Mouse (Mus musculus) hindbrain, embryonic 13.5 days (tissue): Measurements from ENCODE around the gene E130218I03Rik. TPM values are rescaled to one million over a fixed set of nuclear protein-coding genes. Genes with fewer than 3 reads are reported as not detected.

ENCODE experiments used
- ATAC-seq: fragments of 200-750 bp; cut with Nextera tagmentation; 2 replicates; pipeline ENCODE4 v1.8.0; 2017; ENCODE audit warnings: moderate TSS enrichment; ENCODE audit not compliant: low FRiP score
- H3K27ac ChIP-seq: fragments of 300-500 bp; sonication (generic); 2 replicates; pipeline ENCODE4 v1.5.1; 2015; ENCODE audit warnings: inconsistent platforms, mild to moderate bottlenecking, moderate library complexity
- H3K27me3 ChIP-seq: fragments of 300-500 bp; sonication (generic); 2 replicates; pipeline ENCODE4 v1.6.1; 2015; ENCODE audit warnings: mild to moderate bottlenecking, inconsistent platforms
- H3K36me3 ChIP-seq: fragments of 300-500 bp; sonication (generic); 2 replicates; pipeline ENCODE4 v1.6.1; 2015; ENCODE audit warnings: mild to moderate bottlenecking, inconsistent platforms
- H3K4me1 ChIP-seq: fragments of 300-500 bp; sonication (generic); replicated peaks from 2 replicates; pipeline ENCODE4 v1.6.1; 2015; ENCODE audit warnings: inconsistent platforms
- H3K4me2 ChIP-seq: fragments of 300-500 bp; sonication (generic); 2 replicates; pipeline ENCODE4 v1.6.1; 2015; ENCODE audit warnings: inconsistent platforms, mild to moderate bottlenecking, moderate library complexity
- H3K4me3 ChIP-seq: fragments of 300-500 bp; sonication (generic); 2 replicates; pipeline ENCODE4 v1.5.1; 2015; ENCODE audit warnings: mild to moderate bottlenecking, inconsistent platforms
- H3K9ac ChIP-seq: fragments of 300-500 bp; sonication (generic); 2 replicates; pipeline ENCODE4 v1.6.1; 2015; ENCODE audit warnings: mild to moderate bottlenecking, inconsistent platforms
- H3K9me3 ChIP-seq: fragments of 300-500 bp; sonication (generic); 2 replicates; pipeline ENCODE4 v1.6.1; 2016; ENCODE audit warnings: inconsistent platforms
- WGBS: fragments of 180-500 bp; shearing (Covaris S2); methylation state at CpG from one replicate; pipeline ENCODE4 v1.1.7; 2015; 5-methylcytosine and 5-hydroxymethylcytosine counted together
- polyA plus RNA-seq: library from polyadenylated mRNA; unstranded; fragments of >200 nt; fragmentation: Nextera tagmentation; extraction: Ambion mirVana; gene quantifications from 2 replicates; pipeline ENCODE4 v1.2.1, GENCODE M21; 2015

The E130218I03Rik gene
- polyA plus RNA-seq, 1 experiment from 2014 or later, result 0.45 TPM

- WGBS, result 14% methylated on average over 10 of the region's 10 CpGs
- Histone ChIP-seq H3K4me3 (no peak overlapping the region), H3K27ac (no peak overlapping the region), H3K36me3 (no peaks in the 10 kb centered on the region), H3K4me2 (peak overlapping the region; percentile 31), H3K9ac (no peak overlapping the region), H3K27me3 (peaks cover 34% of the 10 kb centered on the region), H3K9me3 (no peaks in the 10 kb centered on the region), H3K4me1 (peaks cover 15% of the 10 kb centered on the region)
- ATAC-seq, result no peak
Observed at GRCm38 (mm10) chr4:134238686-134239085, 4.8 kb upstream of the E130218I03Rik start.

- H3K27ac ChIP-seq, result peak within 1 kb of the TSS; percentile 48; the same call in 1 of the 2 replicates
- peak; percentile 81 for ATAC-seq
Observed at GRCm38 (mm10) chr4:134245148-134245843, 1.8 kb downstream of the E130218I03Rik start, which contains the start of gene Zfp593. Gene Zfp593 (minus strand): TSS chr4:134245592.

GRCm38 (mm10) chr4:134246256-134246655 lies 2.8 kb downstream of the E130218I03Rik start:
- H3K4me2 ChIP-seq, result peak overlapping the region; percentile 96; the same call in 1 of the 2 replicates
- ATAC-seq, result 0 out of 2 replicates have a peak, but pooled peaks have one; percentile 1

More at GRCm38 (mm10) chr4:134245148-134245843, 1.8 kb downstream of the E130218I03Rik start, which contains the start of gene Zfp593:
- under 1% methylated on average over 57 of the region's 60 CpGs for WGBS
- Histone ChIP-seq H3K4me2 (peak within 1 kb of the TSS; percentile 96), H3K9ac (peak within 1 kb of the TSS; percentile 90), H3K27me3 (peaks cover 42% of the 10 kb centered on the region), H3K36me3 (no peaks in the 10 kb centered on the region), H3K4me1 (peaks cover 43% of the 10 kb centered on the region), H3K4me3 (peak within 1 kb of the TSS; percentile 87), H3K9me3 (no peaks in the 10 kb centered on the region)

GRCm38 (mm10) chr4:134246719-134247258 lies 3.3 kb downstream of the E130218I03Rik start, which contains the start of gene Gm30191:
Gene Gm30191 (plus strand): TSS chr4:134246935.
- Histone ChIP-seq H3K27ac (peak within 1 kb of the TSS; percentile 48; the same call in 1 of the 2 replicates), H3K4me2 (peak within 1 kb of the TSS; percentile 96), H3K36me3 (no peaks in the 10 kb centered on the region), H3K9me3 (no peaks in the 10 kb centered on the region), H3K4me1 (peaks cover 57% of the 10 kb centered on the region), H3K9ac (peak within 1 kb of the TSS; percentile 90), H3K4me3 (peak within 1 kb of the TSS; percentile 87), H3K27me3 (peaks cover 57% of the 10 kb centered on the region)
- 79% methylated on average over 7 of the region's 7 CpGs for WGBS
- no peak for ATAC-seq

More at GRCm38 (mm10) chr4:134246256-134246655, 2.8 kb downstream of the E130218I03Rik start:
- H3K4me1 ChIP-seq, result peaks cover 52% of the 10 kb centered on the region
- no peak overlapping the region for H3K9ac ChIP-seq
- peaks cover 52% of the 10 kb centered on the region for H3K27me3 ChIP-seq
- no peaks in the 10 kb centered on the region for H3K9me3 ChIP-seq
- H3K27ac ChIP-seq, result peak overlapping the region; percentile 48; the same call in 1 of the 2 replicates
- WGBS, result 27% methylated on average over 4 of the region's 4 CpGs
- no peak overlapping the region for H3K4me3 ChIP-seq
- H3K36me3 ChIP-seq, result no peaks in the 10 kb centered on the region

GRCm38 (mm10) chr4:134249651-134250050 lies 6.2 kb downstream of the E130218I03Rik start:
- peak overlapping the region; percentile 79 for H3K4me2 ChIP-seq
- H3K27me3 ChIP-seq, result peaks cover 86% of the 10 kb centered on the region
- 1% methylated on average over 30 of the region's 30 CpGs for WGBS
- peak overlapping the region; percentile 66 for H3K9ac ChIP-seq
- H3K27ac ChIP-seq, result no peak overlapping the region
- H3K9me3 ChIP-seq, result no peaks in the 10 kb centered on the region
- H3K4me1 ChIP-seq, result peaks cover 71% of the 10 kb centered on the region
- peak overlapping the region; percentile 56 for H3K4me3 ChIP-seq
- no peak for ATAC-seq
- no peaks in the 10 kb centered on the region for H3K36me3 ChIP-seq

GRCm38 (mm10) chr4:134250116-134250929 lies 6.9 kb downstream of the E130218I03Rik start:
- Histone ChIP-seq H3K27me3 (peaks cover 93% of the 10 kb centered on the region), H3K9ac (peak overlapping the region; percentile 81), H3K9me3 (no peaks in the 10 kb centered on the region), H3K36me3 (no peaks in the 10 kb centered on the region), H3K4me2 (peak overlapping the region; percentile 79), H3K4me3 (peak overlapping the region; percentile 56), H3K27ac (no peak overlapping the region; the same call in 1 of the 2 replicates), H3K4me1 (peaks cover 69% of the 10 kb centered on the region)
- 7% methylated on average over 27 of the region's 27 CpGs for WGBS
- ATAC-seq, result no peak

- Histone ChIP-seq H3K36me3 (no peaks in the 10 kb centered on the region), H3K4me3 (peak overlapping the region; percentile 56), H3K27ac (peak overlapping the region; percentile 84), H3K27me3 (peaks cover 98% of the 10 kb centered on the region), H3K9ac (peak overlapping the region; percentile 81), H3K9me3 (no peaks in the 10 kb centered on the region), H3K4me1 (peaks cover 68% of the 10 kb centered on the region), H3K4me2 (peak overlapping the region; percentile 79)
- ATAC-seq, result no peak
- 5% methylated on average over 10 of the region's 10 CpGs for WGBS
Observed at GRCm38 (mm10) chr4:134250930-134251240, 7.4 kb downstream of the E130218I03Rik start.

- WGBS, result under 1% methylated on average over 90 of the region's 91 CpGs
- Histone ChIP-seq H3K27me3 (peaks cover 100% of the 10 kb centered on the region), H3K4me3 (peak overlapping the region; percentile 56), H3K27ac (peak overlapping the region; percentile 84), H3K9me3 (no peaks in the 10 kb centered on the region), H3K4me1 (peaks cover 68% of the 10 kb centered on the region), H3K9ac (peak overlapping the region; percentile 81), H3K4me2 (peak overlapping the region; percentile 79), H3K36me3 (no peaks in the 10 kb centered on the region)
- peak; percentile 61 for ATAC-seq
Observed at GRCm38 (mm10) chr4:134251241-134252130, 8.0 kb downstream of the E130218I03Rik start.

- H3K9me3 ChIP-seq, result no peaks in the 10 kb centered on the region
- no peaks in the 10 kb centered on the region for H3K36me3 ChIP-seq
- H3K9ac ChIP-seq, result peak overlapping the region; percentile 81
- ATAC-seq, result no peak
- WGBS, result 3% methylated on average over 22 of the region's 22 CpGs
- peak overlapping the region; percentile 84; the same call in 1 of the 2 replicates for H3K27ac ChIP-seq
- peaks cover 94% of the 10 kb centered on the region for H3K27me3 ChIP-seq
- peak overlapping the region; percentile 79 for H3K4me2 ChIP-seq
- H3K4me1 ChIP-seq, result peaks cover 70% of the 10 kb centered on the region
- H3K4me3 ChIP-seq, result peak overlapping the region; percentile 56
Observed at GRCm38 (mm10) chr4:134252131-134252910, 8.9 kb downstream of the E130218I03Rik start.

GRCm38 (mm10) chr4:134252911-134253721 lies 9.7 kb downstream of the E130218I03Rik start:
- H3K27ac ChIP-seq, result no peak overlapping the region
- peak overlapping the region; percentile 79 for H3K4me2 ChIP-seq
- H3K4me3 ChIP-seq, result peak overlapping the region; percentile 56
- no peaks in the 10 kb centered on the region for H3K9me3 ChIP-seq
- 6% methylated on average over 15 of the region's 15 CpGs for WGBS
- H3K4me1 ChIP-seq, result peaks cover 70% of the 10 kb centered on the region
- H3K27me3 ChIP-seq, result peaks cover 86% of the 10 kb centered on the region
- no peak for ATAC-seq
- no peaks in the 10 kb centered on the region for H3K36me3 ChIP-seq
- H3K9ac ChIP-seq, result peak overlapping the region; percentile 81
